Mouse (Mus musculus) lung, postnatal 4 days (tissue): Measurements from ENCODE around the gene Rab37.

Experiments used
- DNase-seq, 2 experiments: peaks; one replicate each; pipeline ENCODE4 v3.0.0; 2021

Rab37 gene

GRCm38 (mm10) chr11:115169430-115169829, 78.2 kb downstream of the Rab37 start:
- no peak for DNase-seq

GRCm38 (mm10) chr11:115171125-115171524, 79.9 kb downstream of the Rab37 start:
- DNase-seq = no peak

GRCm38 (mm10) chr11:115172825-115173287, 81.6 kb downstream of the Rab37 start:
- no peak for DNase-seq

- peak; percentile 43 to 63 for DNase-seq
Measured at GRCm38 (mm10) chr11:115173549-115174339, 82.5 kb downstream of the Rab37 start.

GRCm38 (mm10) chr11:115176399-115177190, 85.4 kb downstream of the Rab37 start:
- no peak for DNase-seq

GRCm38 (mm10) chr11:115177559-115178195, 86.4 kb downstream of the Rab37 start:
- no peak for DNase-seq

- no peak for DNase-seq
Measured at GRCm38 (mm10) chr11:115178766-115179165, 87.5 kb downstream of the Rab37 start.

GRCm38 (mm10) chr11:115179191-115179590, 88.0 kb downstream of the Rab37 start:
- no peak for DNase-seq

GRCm38 (mm10) chr11:115179881-115180280, 88.7 kb downstream of the Rab37 start:
- no peak for DNase-seq

- DNase-seq = peak; percentile 79 to 91
Measured at GRCm38 (mm10) chr11:115181913-115182638, 90.8 kb downstream of the Rab37 start.

- DNase-seq = no peak
Measured at GRCm38 (mm10) chr11:115184973-115185372, 93.7 kb downstream of the Rab37 start.

GRCm38 (mm10) chr11:115187224-115187639, 96.0 kb downstream of the Rab37 start, which contains the start of gene Tmem104:
Gene Tmem104, plus strand, starts transcription at chr11:115187487.
- DNase-seq = peak; percentile 100

- DNase-seq = no peak
Measured at GRCm38 (mm10) chr11:115187693-115188092, 96.5 kb downstream of the Rab37 start, which contains the start of gene Nat9. Gene Nat9, minus strand, starts transcription at chr11:115187859.

- no peak for DNase-seq
Measured at GRCm38 (mm10) chr11:115188539-115189231, 97.5 kb downstream of the Rab37 start.

GRCm38 (mm10) chr11:115189304-115189703, 98.1 kb downstream of the Rab37 start:
- DNase-seq = no peak

- DNase-seq = peak; percentile 79 to 81
Measured at GRCm38 (mm10) chr11:115192180-115192579, 100.9 kb downstream of the Rab37 start.

- DNase-seq = no peak
Measured at GRCm38 (mm10) chr11:115194693-115195092, 103.5 kb downstream of the Rab37 start.

- no peak for DNase-seq
Measured at GRCm38 (mm10) chr11:115195933-115196332, 104.7 kb downstream of the Rab37 start.

- no peak for DNase-seq
Measured at GRCm38 (mm10) chr11:115197558-115197957, 106.3 kb downstream of the Rab37 start.

- DNase-seq = no peak
Measured at GRCm38 (mm10) chr11:115198932-115199384, 107.7 kb downstream of the Rab37 start.

- DNase-seq = no peak
Measured at GRCm38 (mm10) chr11:115200520-115200919, 109.3 kb downstream of the Rab37 start.

- DNase-seq = peak; percentile 80 to 87
Measured at GRCm38 (mm10) chr11:115202316-115202715, 111.1 kb downstream of the Rab37 start.
